Mouse (Mus musculus) heart, embryonic 13.5 days (tissue): ENCODE measurements around the gene Des. TPM values are rescaled to one million over a fixed set of nuclear protein-coding genes. Genes with fewer than 3 reads are reported as not detected.

Experiments used
- ATAC-seq: fragments of 200-750 bp; cut with Nextera tagmentation; 2 replicates; pipeline ENCODE4 v1.8.0; 2017; ENCODE audit warnings: moderate TSS enrichment; ENCODE audit not compliant: insufficient number of reproducible peaks, low FRiP score, low TSS enrichment; ENCODE audit errors: extremely low read depth
- H3K27ac ChIP-seq: fragments of 300-500 bp; sonication (generic); replicated peaks from 2 replicates; pipeline ENCODE4 v1.5.1; 2015; ENCODE audit warnings: moderate library complexity, mild to moderate bottlenecking, inconsistent platforms
- H3K27me3 ChIP-seq: fragments of 300-500 bp; sonication (generic); replicated peaks from 2 replicates; pipeline ENCODE4 v1.6.1; 2015; ENCODE audit warnings: mild to moderate bottlenecking, inconsistent platforms
- H3K36me3 ChIP-seq: fragments of 300-500 bp; sonication (generic); 2 replicates; pipeline ENCODE4 v1.6.1; 2015; ENCODE audit warnings: mild to moderate bottlenecking, inconsistent platforms
- H3K4me1 ChIP-seq: fragments of 300-500 bp; sonication (generic); 2 replicates; pipeline ENCODE4 v1.6.1; 2015; ENCODE audit warnings: inconsistent platforms
- H3K4me2 ChIP-seq: fragments of 300-500 bp; sonication (generic); 2 replicates; pipeline ENCODE4 v1.6.1; 2015; ENCODE audit warnings: inconsistent platforms, mild to moderate bottlenecking, moderate library complexity
- H3K4me3 ChIP-seq: fragments of 300-500 bp; sonication (generic); 2 replicates; pipeline ENCODE4 v1.5.1; 2015; ENCODE audit warnings: moderate library complexity, mild to moderate bottlenecking, inconsistent platforms
- H3K9ac ChIP-seq: fragments of 300-500 bp; sonication (generic); 2 replicates; pipeline ENCODE4 v1.6.1; 2015; ENCODE audit warnings: inconsistent platforms, mild to moderate bottlenecking, moderate library complexity
- H3K9me3 ChIP-seq: fragments of 300-500 bp; sonication (generic); 2 replicates; pipeline ENCODE4 v1.6.1; 2016; ENCODE audit warnings: inconsistent platforms
- WGBS: fragments of 180-500 bp; shearing (Covaris S2); methylation state at CpG from one replicate; pipeline ENCODE4 v1.1.7; 2015; ENCODE audit warnings: mixed read lengths; 5-methylcytosine and 5-hydroxymethylcytosine counted together
- polyA plus RNA-seq: library from polyadenylated mRNA; unstranded; fragments of >200 nt; fragmentation: Nextera tagmentation; extraction: Ambion mirVana; gene quantifications from 2 replicates; pipeline ENCODE4 v1.2.1, GENCODE M21; 2015

Des gene
- polyA plus RNA-seq, 1 experiment from 2014 or later: 393 TPM

GRCm38 (mm10) chr1:75357261-75357660 is 2.9 kb upstream of the Des start:
- ATAC-seq: no peak
- Histone ChIP-seq H3K36me3 (peaks cover 2% of the 10 kb centered on the region), H3K27me3 (peaks cover 12% of the 10 kb centered on the region; the same call in 1 of the 2 replicates), H3K4me3 (no peak overlapping the region), H3K9ac (peak overlapping the region; percentile 58; the same call in 1 of the 2 replicates), H3K27ac (peak overlapping the region; percentile 94), H3K9me3 (no peaks in the 10 kb centered on the region), H3K4me1 (peaks cover 55% of the 10 kb centered on the region), H3K4me2 (no peak overlapping the region)
- WGBS: 59% methylated on average over 7 of the region's 7 CpGs

- Histone ChIP-seq H3K4me3 (no peak overlapping the region), H3K9me3 (no peaks in the 10 kb centered on the region), H3K4me2 (no peak overlapping the region), H3K36me3 (peaks cover 9% of the 10 kb centered on the region), H3K27me3 (peaks cover 15% of the 10 kb centered on the region; the same call in 1 of the 2 replicates), H3K9ac (no peak overlapping the region), H3K27ac (peak overlapping the region; percentile 94), H3K4me1 (peaks cover 62% of the 10 kb centered on the region)
- 79% methylated on average over 4 of the region's 4 CpGs for WGBS
- no peak for ATAC-seq
Observed at GRCm38 (mm10) chr1:75358009-75358408, 2.1 kb upstream of the Des start.

DNA sequence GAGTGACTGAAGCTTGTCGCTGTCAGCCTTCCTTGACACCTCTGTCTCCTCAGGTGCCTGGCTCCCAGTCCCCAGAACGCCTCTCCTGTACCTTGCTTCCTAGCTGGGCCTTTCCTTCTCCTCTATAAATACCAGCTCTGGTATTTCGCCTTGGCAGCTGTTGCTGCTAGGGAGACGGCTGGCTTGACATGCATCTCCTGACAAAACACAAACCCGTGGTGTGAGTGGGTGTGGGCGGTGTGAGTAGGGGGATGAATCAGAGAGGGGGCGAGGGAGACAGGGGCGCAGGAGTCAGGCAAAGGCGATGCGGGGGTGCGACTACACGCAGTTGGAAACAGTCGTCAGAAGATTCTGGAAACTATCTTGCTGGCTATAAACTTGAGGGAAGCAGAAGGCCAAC is 783 bp upstream of the Des start:
- Histone ChIP-seq H3K4me2 (peak overlapping the region; percentile 71), H3K27ac (peak overlapping the region; percentile 94), H3K4me1 (peaks cover 74% of the 10 kb centered on the region), H3K36me3 (peaks cover 23% of the 10 kb centered on the region), H3K27me3 (peaks cover 15% of the 10 kb centered on the region; the same call in 1 of the 2 replicates), H3K9ac (peak overlapping the region; percentile 86), H3K4me3 (peak overlapping the region; percentile 60; the same call in 1 of the 2 replicates), H3K9me3 (no peaks in the 10 kb centered on the region)
- 30% methylated on average over 13 of the region's 13 CpGs for WGBS
- peak; percentile 41; the same call in 1 of the 2 replicates for ATAC-seq

DNA sequence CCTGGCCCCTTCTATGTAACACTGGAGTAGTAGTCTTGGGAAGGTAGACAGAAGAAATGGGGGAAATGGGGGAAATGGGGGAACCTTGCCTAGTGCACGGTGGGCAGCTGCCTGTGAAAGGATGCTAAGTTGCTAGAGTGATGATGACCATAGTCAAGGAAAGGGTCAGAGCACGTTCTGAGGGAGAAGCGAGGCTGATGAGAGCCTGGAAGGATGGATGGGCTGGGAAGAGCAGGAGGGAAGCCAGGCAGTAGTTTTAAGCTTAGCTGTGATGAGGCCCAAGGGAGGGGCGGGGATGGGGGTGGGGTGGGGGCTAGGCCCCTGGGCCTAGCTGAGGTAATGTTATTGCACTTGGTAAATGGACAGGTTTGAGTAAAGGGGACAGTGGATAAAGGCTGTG is 994 bp downstream of the Des start:
- Histone ChIP-seq H3K9me3 (no peaks in the 10 kb centered on the region), H3K4me3 (peak overlapping the region; percentile 60), H3K4me1 (peaks cover 83% of the 10 kb centered on the region), H3K9ac (peak overlapping the region; percentile 86), H3K27me3 (peaks cover 15% of the 10 kb centered on the region; the same call in 1 of the 2 replicates), H3K27ac (peak overlapping the region; percentile 94), H3K36me3 (peaks cover 40% of the 10 kb centered on the region), H3K4me2 (peak overlapping the region; percentile 71)
- WGBS: 26% methylated on average over 4 of the region's 4 CpGs
- no peak for ATAC-seq

DNA sequence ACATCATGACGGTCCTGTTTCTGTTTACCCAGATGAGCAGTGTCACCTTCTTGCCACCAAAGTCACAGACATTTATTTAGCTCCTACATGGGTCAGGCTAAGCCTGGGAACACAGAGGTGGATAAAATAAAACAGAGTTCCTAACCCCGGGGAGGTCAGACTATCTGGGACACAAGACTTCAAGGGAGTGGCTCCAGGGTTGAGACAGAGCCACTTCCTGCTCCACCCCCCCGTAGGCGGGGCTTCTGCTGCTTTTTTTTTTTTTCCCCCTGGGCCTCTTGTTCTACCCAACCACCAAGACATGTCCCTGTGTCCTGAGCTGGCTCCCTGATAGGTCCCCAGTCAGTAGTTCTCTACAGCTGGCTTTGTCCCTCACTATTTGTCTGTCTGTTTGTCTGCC is 1.6 kb downstream of the Des start:
- Histone ChIP-seq H3K4me3 (peak overlapping the region; percentile 60), H3K36me3 (peaks cover 47% of the 10 kb centered on the region), H3K27me3 (peaks cover 15% of the 10 kb centered on the region; the same call in 1 of the 2 replicates), H3K4me1 (peaks cover 83% of the 10 kb centered on the region), H3K9ac (peak overlapping the region; percentile 86), H3K9me3 (no peaks in the 10 kb centered on the region), H3K27ac (peak overlapping the region; percentile 94), H3K4me2 (peak overlapping the region; percentile 71)
- ATAC-seq: no peak
- WGBS: 19% methylated on average over 4 of the region's 4 CpGs

DNA sequence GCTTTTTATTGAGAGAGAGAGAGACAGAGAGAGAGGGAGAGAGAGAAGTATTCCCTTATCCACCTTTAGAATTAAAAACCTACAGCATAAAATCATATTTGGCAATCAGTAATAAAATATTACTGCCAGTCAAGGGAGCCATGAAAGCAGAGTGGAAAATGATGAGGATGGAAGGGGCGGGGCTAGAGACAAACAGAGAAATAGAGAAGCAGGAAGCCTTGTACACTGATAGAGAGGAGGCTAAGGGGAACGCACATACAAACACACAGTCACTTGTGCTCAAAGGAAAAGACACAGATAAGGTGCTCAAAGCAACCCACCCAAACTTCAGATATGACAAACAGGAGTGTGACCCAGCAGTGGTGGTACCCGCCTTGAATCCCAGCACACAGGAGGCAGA is 3.7 kb downstream of the Des start:
- no peaks in the 10 kb centered on the region for H3K9me3 ChIP-seq

GRCm38 (mm10) chr1:75365510-75366137 is 5.5 kb downstream of the Des start:
- 76% methylated on average over 14 of the region's 14 CpGs for WGBS
- H3K9me3 ChIP-seq: no peaks in the 10 kb centered on the region
- H3K9ac ChIP-seq: peak overlapping the region; percentile 52; the same call in 1 of the 2 replicates
- H3K4me1 ChIP-seq: peaks cover 73% of the 10 kb centered on the region
- peaks cover 59% of the 10 kb centered on the region for H3K36me3 ChIP-seq
- peaks cover 10% of the 10 kb centered on the region; the same call in 1 of the 2 replicates for H3K27me3 ChIP-seq
- H3K4me2 ChIP-seq: no peak overlapping the region
- no peak overlapping the region for H3K4me3 ChIP-seq
- ATAC-seq: no peak
- H3K27ac ChIP-seq: no peak overlapping the region

More for the DNA sequence above, 3.7 kb downstream of the Des start:
- Histone ChIP-seq H3K4me1 (peaks cover 70% of the 10 kb centered on the region), H3K27me3 (peaks cover 16% of the 10 kb centered on the region; the same call in 1 of the 2 replicates), H3K9ac (no peak overlapping the region), H3K4me2 (no peak overlapping the region), H3K4me3 (no peak overlapping the region), H3K27ac (no peak overlapping the region), H3K36me3 (peaks cover 59% of the 10 kb centered on the region)
- no peak for ATAC-seq
- 61% methylated on average over 3 of the region's 3 CpGs for WGBS

- peaks cover 8% of the 10 kb centered on the region for H3K27me3 ChIP-seq
- peak overlapping the region; percentile 10; the same call in 1 of the 2 replicates for H3K4me3 ChIP-seq
- peak overlapping the region; percentile 73 for H3K27ac ChIP-seq
- peak overlapping the region; percentile 71 for H3K9ac ChIP-seq
- ATAC-seq: no peak
- H3K36me3 ChIP-seq: peaks cover 35% of the 10 kb centered on the region
- H3K4me1 ChIP-seq: peaks cover 54% of the 10 kb centered on the region
- peak overlapping the region; percentile 58 for H3K4me2 ChIP-seq
- no peaks in the 10 kb centered on the region for H3K9me3 ChIP-seq
- WGBS: 31% methylated on average over 25 of the region's 25 CpGs
Observed at GRCm38 (mm10) chr1:75369360-75369983, 9.3 kb downstream of the Des start.

GRCm38 (mm10) chr1:75369984-75370660 is 10.0 kb downstream of the Des start:
- Histone ChIP-seq H3K9me3 (no peaks in the 10 kb centered on the region), H3K9ac (peak overlapping the region; percentile 71), H3K27ac (peak overlapping the region; percentile 73), H3K4me1 (peaks cover 55% of the 10 kb centered on the region), H3K4me3 (no peak overlapping the region), H3K36me3 (peaks cover 29% of the 10 kb centered on the region), H3K4me2 (peak overlapping the region; percentile 58), H3K27me3 (peaks cover 13% of the 10 kb centered on the region)
- WGBS: 27% methylated on average over 13 of the region's 13 CpGs
- ATAC-seq: no peak

GRCm38 (mm10) chr1:75371317-75372095 is 11.4 kb downstream of the Des start:
- H3K9me3 ChIP-seq: no peaks in the 10 kb centered on the region
- H3K4me3 ChIP-seq: no peak overlapping the region
- ATAC-seq: no peak
- peaks cover 58% of the 10 kb centered on the region for H3K4me1 ChIP-seq
- 54% methylated on average over 13 of the region's 13 CpGs for WGBS
- H3K4me2 ChIP-seq: no peak overlapping the region
- peaks cover 26% of the 10 kb centered on the region for H3K27me3 ChIP-seq
- H3K36me3 ChIP-seq: peaks cover 15% of the 10 kb centered on the region
- H3K9ac ChIP-seq: peak overlapping the region; percentile 53; the same call in 1 of the 2 replicates
- peak overlapping the region; percentile 71 for H3K27ac ChIP-seq
